Mouse (Mus musculus) heart, adult 2 months (tissue): ENCODE results near the gene Magix.

Experiments used
- CTCF ChIP-seq: fragments of 200-600 bp; IDR thresholded peaks from 2 replicates; pipeline ENCODE4 v1.8.1; 2022; ENCODE audit warnings: antibody characterized with exemption, mild to moderate bottlenecking, moderate library complexity
- EP300 ChIP-seq: fragments of 200-500 bp; IDR thresholded peaks from 2 replicates; pipeline ENCODE4 v1.6.1; 2011; ENCODE audit warnings: low read depth, low read length, control low read depth; ENCODE audit not compliant: insufficient read depth

- TF ChIP-seq CTCF = no peak
- peak; percentile 74; the same call in 1 of the 2 replicates for TF ChIP-seq EP300
These were observed 16.3 kb downstream of the Magix start for GRCm38 (mm10) chrX:7664791-7665190.
